Mouse (Mus musculus) liver, embryonic 14.5 days (tissue): ENCODE measurements around the gene Zbtb43. TPM values are rescaled to one million over a fixed set of nuclear protein-coding genes. Genes with fewer than 3 reads are reported as not detected.

Experiments used
- ATAC-seq: fragments of 200-750 bp; cut with Nextera tagmentation; 2 replicates; pipeline ENCODE4 v1.8.0; 2017; ENCODE audit warnings: moderate number of reproducible peaks, mild to moderate bottlenecking, moderate library complexity; ENCODE audit not compliant: insufficient read depth
- DNase-seq, 3 experiments: peaks; one replicate each; pipeline ENCODE4 v3.0.0-alpha.2; 2012 to 2013; ENCODE audit warnings: low read depth in 3 of 3, low spot score in 3 of 3
- H3K27ac ChIP-seq: fragments of 300-500 bp; sonication (generic); 2 replicates; pipeline ENCODE4 v1.5.1; 2014; ENCODE audit warnings: moderate library complexity, mild to moderate bottlenecking, control low read depth, inconsistent platforms
- H3K27me3 ChIP-seq: fragments of 300-500 bp; sonication (generic); 2 replicates; pipeline ENCODE4 v1.6.1; 2014; ENCODE audit warnings: mild to moderate bottlenecking, low read length, moderate library complexity; ENCODE audit not compliant: control insufficient read depth, insufficient read depth
- H3K36me3 ChIP-seq: fragments of 300-500 bp; sonication (generic); replicated peaks from 2 replicates; pipeline ENCODE4 v1.6.1; 2014; ENCODE audit warnings: low read depth; ENCODE audit not compliant: control insufficient read depth, insufficient read depth
- H3K4me1 ChIP-seq, 2 experiments: fragments of 200-500 bp in 1 of 2; fragments of 300-500 bp in 1 of 2; sonication (generic) in 1 of 2; replicated peaks; 2 replicates each; pipeline ENCODE4 v1.6.1; 2012 to 2014; ENCODE audit warnings: antibody characterized with exemption in 1 of 2, inconsistent platforms in 1 of 2, low read length in 1 of 2; ENCODE audit not compliant: control insufficient read depth in 2 of 2, insufficient read depth in 2 of 2
- H3K4me2 ChIP-seq: fragments of 300-500 bp; sonication (generic); 2 replicates; pipeline ENCODE4 v1.6.1; 2014; ENCODE audit warnings: low read depth, mild to moderate bottlenecking, control low read depth, moderate library complexity
- H3K4me3 ChIP-seq, 2 experiments: fragments of 200-500 bp in 1 of 2; fragments of 300-500 bp in 1 of 2; sonication (generic) in 1 of 2; 2 replicates each; pipeline ENCODE4 v1.5.1; 2012 to 2014; ENCODE audit warnings: low read depth in 2 of 2, low read length in 2 of 2, mild to moderate bottlenecking in 2 of 2, control low read depth in 1 of 2, inconsistent platforms in 1 of 2, moderate library complexity in 1 of 2; ENCODE audit not compliant: insufficient read depth in 1 of 2
- H3K9ac ChIP-seq: fragments of 300-500 bp; sonication (generic); replicated peaks from 2 replicates; pipeline ENCODE4 v1.6.1; 2014; ENCODE audit warnings: mild to moderate bottlenecking, control low read depth, moderate library complexity
- H3K9me3 ChIP-seq: fragments of 300-500 bp; sonication (generic); 2 replicates; pipeline ENCODE4 v1.6.1; 2016; ENCODE audit warnings: low read length, mixed read lengths; ENCODE audit not compliant: control insufficient read depth
- CTCF ChIP-seq: IDR thresholded peaks from 2 replicates; pipeline ENCODE4 v1.5.1; 2016; ENCODE audit warnings: antibody characterized with exemption, low read depth, control low read depth
- EP300 ChIP-seq: IDR thresholded peaks from 2 replicates; pipeline ENCODE4 v1.6.1; 2016; ENCODE audit warnings: antibody characterized with exemption, low read depth
- WGBS: fragments of 180-500 bp; shearing (Covaris S2); extraction: QIAGEN DNeasy Blood & Tissue Kit; methylation state at CpG from one replicate; pipeline ENCODE4 v1.1.7; 2014; ENCODE audit not compliant: insufficient replicate concordance; 5-methylcytosine and 5-hydroxymethylcytosine counted together
- polyA plus RNA-seq, 2 experiments: library from polyadenylated mRNA; depleted of rRNA in 1 of 2; stranded (reverse) in 1 of 2; unstranded in 1 of 2; fragments of >200 nt; fragmentation: Nextera tagmentation in 1 of 2; extraction: Ambion mirVana in 1 of 2; gene quantifications; 2 replicates each; pipeline versions ENCODE4 v1.2.1 to v1.2.3; 2012 to 2014

Gene Zbtb43
- polyA plus RNA-seq, 2 experiments: 3.8 to 6.1 TPM

- no peak overlapping the region for H3K4me2 ChIP-seq
- no peaks in the 10 kb centered on the region for H3K27me3 ChIP-seq
- no peak overlapping the region for H3K9ac ChIP-seq
- WGBS: 80% methylated on average over 5 of the region's 5 CpGs
- H3K4me1 ChIP-seq: peaks cover 0 to 6% of the 10 kb centered on the region in 2 experiments; a peak in 1 of 4 replicates
- ATAC-seq: no peak
- no peak for DNase-seq
- no peak overlapping the region for H3K4me3 ChIP-seq
- no peak overlapping the region for H3K27ac ChIP-seq
- TF ChIP-seq CTCF: no peak
- no peak for TF ChIP-seq EP300
- H3K36me3 ChIP-seq: peaks cover 14% of the 10 kb centered on the region
- H3K9me3 ChIP-seq: no peaks in the 10 kb centered on the region
These were observed 12.1 kb downstream of the Zbtb43 start for GRCm38 (mm10) chr2:33456242-33456641.

GRCm38 (mm10) chr2:33455350-33455749 is 13.0 kb downstream of the Zbtb43 start:
- H3K4me1 ChIP-seq: peaks cover 0 to 6% of the 10 kb centered on the region in 2 experiments; a peak in 1 of 4 replicates
- no peaks in the 10 kb centered on the region for H3K9me3 ChIP-seq
- H3K36me3 ChIP-seq: peaks cover 14% of the 10 kb centered on the region
- no peak overlapping the region for H3K9ac ChIP-seq
- no peak for ATAC-seq
- H3K27me3 ChIP-seq: no peaks in the 10 kb centered on the region
- no peak overlapping the region for H3K4me3 ChIP-seq
- no peak overlapping the region for H3K4me2 ChIP-seq
- no peak for DNase-seq
- TF ChIP-seq EP300 (no peak), CTCF (no peak)
- no peak overlapping the region for H3K27ac ChIP-seq
- 71% methylated on average over 3 of the region's 3 CpGs for WGBS

GRCm38 (mm10) chr2:33454816-33455215 is 13.5 kb downstream of the Zbtb43 start:
- H3K4me3 ChIP-seq: no peak overlapping the region
- H3K9ac ChIP-seq: no peak overlapping the region
- no peak overlapping the region for H3K27ac ChIP-seq
- H3K36me3 ChIP-seq: peaks cover 14% of the 10 kb centered on the region
- WGBS: 77% methylated on average over 8 of the region's 8 CpGs
- no peaks in the 10 kb centered on the region for H3K9me3 ChIP-seq
- TF ChIP-seq CTCF (no peak), EP300 (no peak)
- no peak overlapping the region for H3K4me2 ChIP-seq
- ATAC-seq (no peak), DNase-seq (no peak)
- peaks cover 0 to 4% of the 10 kb centered on the region in 2 experiments; a peak in 1 of 4 replicates for H3K4me1 ChIP-seq
- H3K27me3 ChIP-seq: no peaks in the 10 kb centered on the region

- H3K4me1 ChIP-seq: 0 out of 4 replicates have a peak, but pooled peaks cover 0 to 3% of the 10 kb centered on the region in 2 experiments
- H3K9me3 ChIP-seq: no peaks in the 10 kb centered on the region
- no peaks in the 10 kb centered on the region for H3K27me3 ChIP-seq
- no peak overlapping the region for H3K9ac ChIP-seq
- no peak for DNase-seq
- peaks cover 14% of the 10 kb centered on the region for H3K36me3 ChIP-seq
- no peak overlapping the region for H3K4me3 ChIP-seq
- TF ChIP-seq EP300: no peak
- TF ChIP-seq CTCF: no peak
- no peak overlapping the region for H3K27ac ChIP-seq
- no peak overlapping the region for H3K4me2 ChIP-seq
- no peak for ATAC-seq
- 80% methylated on average over 3 of the region's 3 CpGs for WGBS
These were observed 14.9 kb downstream of the Zbtb43 start for GRCm38 (mm10) chr2:33453476-33453875.

- TF ChIP-seq EP300: no peak
- no peak for TF ChIP-seq CTCF
- 81% methylated on average over 5 of the region's 5 CpGs for WGBS
- Histone ChIP-seq H3K9ac (no peak overlapping the region), H3K4me3 (no peak overlapping the region), H3K4me1 (0 out of 4 replicates have a peak, but pooled peaks cover 0 to 3% of the 10 kb centered on the region in 2 experiments), H3K9me3 (no peaks in the 10 kb centered on the region), H3K27me3 (no peaks in the 10 kb centered on the region), H3K4me2 (no peak overlapping the region), H3K36me3 (peaks cover 14% of the 10 kb centered on the region), H3K27ac (no peak overlapping the region)
- DNase-seq (no peak), ATAC-seq (no peak)
These were observed 15.6 kb downstream of the Zbtb43 start for GRCm38 (mm10) chr2:33452721-33453120.

- H3K4me1 ChIP-seq: peaks cover 0 to 3% of the 10 kb centered on the region in 2 experiments; a peak in 1 of 4 replicates
- no peaks in the 10 kb centered on the region for H3K9me3 ChIP-seq
- no peak for TF ChIP-seq CTCF
- no peak for TF ChIP-seq EP300
- no peak for DNase-seq
- WGBS: 35% methylated on average over 4 of the region's 4 CpGs
- no peaks in the 10 kb centered on the region for H3K27me3 ChIP-seq
- no peak overlapping the region for H3K4me3 ChIP-seq
- peaks cover 14% of the 10 kb centered on the region for H3K36me3 ChIP-seq
- no peak overlapping the region for H3K4me2 ChIP-seq
- no peak overlapping the region for H3K27ac ChIP-seq
- no peak overlapping the region for H3K9ac ChIP-seq
- ATAC-seq: no peak
These were observed 16.2 kb downstream of the Zbtb43 start for GRCm38 (mm10) chr2:33452140-33452539.
